Mouse (Mus musculus): ENCODE data around the gene Clpx. TPM values are rescaled to one million over a fixed set of nuclear protein-coding genes. Genes with fewer than 3 reads are reported as not detected.

Gene Clpx
- polyA plus RNA-seq, 1 experiment from 2014 or later, result 51.3 TPM

- no peak overlapping the region for H3K4me2 ChIP-seq (ENCODE audit: low read depth, low read length, severe bottlenecking)
- no peak for ATAC-seq (replicated peaks; ENCODE audit: low FRiP score)
- H3K27ac ChIP-seq (ENCODE audit: low read depth, low read length), result no peak overlapping the region
- no peak for DNase-seq (ENCODE audit: low spot score)
- no peak overlapping the region for H3K4me3 ChIP-seq (ENCODE audit: low read depth, low read length)
- H3K9ac ChIP-seq (ENCODE audit: low read length), result no peak overlapping the region
- WGBS, result 97% methylated on average over 7 of the region's 7 CpGs
- no peaks in the 10 kb centered on the region; the same call in 1 of the 2 replicates for H3K36me3 ChIP-seq (ENCODE audit: control insufficient read depth, insufficient read depth, low read length)
- H3K27me3 ChIP-seq (ENCODE audit: control insufficient read depth, insufficient read depth, low read length), result no peaks in the 10 kb centered on the region
- H3K4me1 ChIP-seq (replicated peaks; ENCODE audit: control insufficient read depth, insufficient read depth, low read length), result no peaks in the 10 kb centered on the region
- H3K9me3 ChIP-seq (ENCODE audit: control insufficient read depth, low read length), result no peaks in the 10 kb centered on the region
Measured at GRCm38 (mm10) chr9:65299650-65300049, 5.6 kb downstream of the Clpx start.

- Histone ChIP-seq H3K27me3 (ENCODE audit: control insufficient read depth, insufficient read depth, low read length) (no peaks in the 10 kb centered on the region), H3K9me3 (ENCODE audit: control insufficient read depth, low read length) (no peaks in the 10 kb centered on the region), H3K4me1 (replicated peaks; ENCODE audit: control insufficient read depth, insufficient read depth, low read length) (no peaks in the 10 kb centered on the region), H3K9ac (ENCODE audit: low read length) (no peak overlapping the region), H3K4me3 (ENCODE audit: low read depth, low read length) (no peak overlapping the region), H3K36me3 (ENCODE audit: control insufficient read depth, insufficient read depth, low read length) (no peaks in the 10 kb centered on the region; the same call in 1 of the 2 replicates), H3K4me2 (ENCODE audit: low read depth, low read length, severe bottlenecking) (no peak overlapping the region), H3K27ac (ENCODE audit: low read depth, low read length) (no peak overlapping the region)
- ATAC-seq (replicated peaks; ENCODE audit: low FRiP score), result no peak
- WGBS, result 94% methylated on average over 4 of the region's 4 CpGs
- no peak for DNase-seq (ENCODE audit: low spot score)
Measured at GRCm38 (mm10) chr9:65302327-65302983, 8.4 kb downstream of the Clpx start.

GRCm38 (mm10) chr9:65303586-65303985 is 9.5 kb downstream of the Clpx start:
- Histone ChIP-seq H3K27ac (ENCODE audit: low read depth, low read length) (no peak overlapping the region), H3K27me3 (ENCODE audit: control insufficient read depth, insufficient read depth, low read length) (no peaks in the 10 kb centered on the region), H3K36me3 (ENCODE audit: control insufficient read depth, insufficient read depth, low read length) (no peaks in the 10 kb centered on the region; the same call in 1 of the 2 replicates), H3K4me3 (ENCODE audit: low read depth, low read length) (no peak overlapping the region), H3K4me1 (replicated peaks; ENCODE audit: control insufficient read depth, insufficient read depth, low read length) (no peaks in the 10 kb centered on the region), H3K4me2 (ENCODE audit: low read depth, low read length, severe bottlenecking) (no peak overlapping the region), H3K9me3 (ENCODE audit: control insufficient read depth, low read length) (no peaks in the 10 kb centered on the region), H3K9ac (ENCODE audit: low read length) (no peak overlapping the region)
- ATAC-seq (replicated peaks; ENCODE audit: low FRiP score), result no peak
- no peak for DNase-seq (ENCODE audit: low spot score)
- 94% methylated on average over 4 of the region's 4 CpGs for WGBS

- no peak for DNase-seq (ENCODE audit: low spot score)
- Histone ChIP-seq H3K4me2 (ENCODE audit: low read depth, low read length, severe bottlenecking) (no peak overlapping the region), H3K9me3 (ENCODE audit: control insufficient read depth, low read length) (no peaks in the 10 kb centered on the region), H3K9ac (ENCODE audit: low read length) (no peak overlapping the region), H3K36me3 (ENCODE audit: control insufficient read depth, insufficient read depth, low read length) (no peaks in the 10 kb centered on the region; the same call in 1 of the 2 replicates), H3K27ac (ENCODE audit: low read depth, low read length) (no peak overlapping the region), H3K4me3 (ENCODE audit: low read depth, low read length) (no peak overlapping the region), H3K27me3 (ENCODE audit: control insufficient read depth, insufficient read depth, low read length) (no peaks in the 10 kb centered on the region), H3K4me1 (replicated peaks; ENCODE audit: control insufficient read depth, insufficient read depth, low read length) (no peaks in the 10 kb centered on the region)
- ATAC-seq (replicated peaks; ENCODE audit: low FRiP score), result no peak
- 82% methylated on average over 4 of the region's 4 CpGs for WGBS
Measured at GRCm38 (mm10) chr9:65304300-65304699, 10.2 kb downstream of the Clpx start.

GRCm38 (mm10) chr9:65306672-65307071 is 12.6 kb downstream of the Clpx start:
- DNase-seq (ENCODE audit: low spot score), result no peak
- Histone ChIP-seq H3K4me1 (replicated peaks; ENCODE audit: control insufficient read depth, insufficient read depth, low read length) (no peaks in the 10 kb centered on the region), H3K27me3 (ENCODE audit: control insufficient read depth, insufficient read depth, low read length) (no peaks in the 10 kb centered on the region), H3K27ac (ENCODE audit: low read depth, low read length) (no peak overlapping the region), H3K4me3 (ENCODE audit: low read depth, low read length) (no peak overlapping the region), H3K9ac (ENCODE audit: low read length) (no peak overlapping the region), H3K9me3 (ENCODE audit: control insufficient read depth, low read length) (no peaks in the 10 kb centered on the region), H3K4me2 (ENCODE audit: low read depth, low read length, severe bottlenecking) (no peak overlapping the region), H3K36me3 (ENCODE audit: control insufficient read depth, insufficient read depth, low read length) (no peaks in the 10 kb centered on the region; the same call in 1 of the 2 replicates)
- ATAC-seq (replicated peaks; ENCODE audit: low FRiP score), result no peak
- WGBS, result 100% methylated on average over 2 of the region's 2 CpGs

GRCm38 (mm10) chr9:65308011-65308410 is 14.0 kb downstream of the Clpx start:
- Histone ChIP-seq H3K4me3 (ENCODE audit: low read depth, low read length) (no peak overlapping the region), H3K27ac (ENCODE audit: low read depth, low read length) (no peak overlapping the region), H3K4me2 (ENCODE audit: low read depth, low read length, severe bottlenecking) (no peak overlapping the region), H3K4me1 (replicated peaks; ENCODE audit: control insufficient read depth, insufficient read depth, low read length) (no peaks in the 10 kb centered on the region), H3K27me3 (ENCODE audit: control insufficient read depth, insufficient read depth, low read length) (no peaks in the 10 kb centered on the region), H3K9me3 (ENCODE audit: control insufficient read depth, low read length) (no peaks in the 10 kb centered on the region), H3K36me3 (ENCODE audit: control insufficient read depth, insufficient read depth, low read length) (peaks cover 8% of the 10 kb centered on the region), H3K9ac (ENCODE audit: low read length) (no peak overlapping the region)
- WGBS, result 90% methylated on average over 1 of the region's 1 CpGs
- no peak for ATAC-seq (replicated peaks; ENCODE audit: low FRiP score)
- no peak for DNase-seq (ENCODE audit: low spot score)

- DNase-seq (ENCODE audit: low spot score), result no peak
- H3K4me3 ChIP-seq (ENCODE audit: low read depth, low read length), result no peak overlapping the region
- no peaks in the 10 kb centered on the region for H3K4me1 ChIP-seq (replicated peaks; ENCODE audit: control insufficient read depth, insufficient read depth, low read length)
- H3K27ac ChIP-seq (ENCODE audit: low read depth, low read length), result no peak overlapping the region
- no peak for ATAC-seq (replicated peaks; ENCODE audit: low FRiP score)
- WGBS, result 95% methylated on average over 4 of the region's 4 CpGs
- no peak overlapping the region for H3K9ac ChIP-seq (ENCODE audit: low read length)
- no peaks in the 10 kb centered on the region for H3K9me3 ChIP-seq (ENCODE audit: control insufficient read depth, low read length)
- peaks cover 10% of the 10 kb centered on the region for H3K36me3 ChIP-seq (ENCODE audit: control insufficient read depth, insufficient read depth, low read length)
- H3K27me3 ChIP-seq (ENCODE audit: control insufficient read depth, insufficient read depth, low read length), result no peaks in the 10 kb centered on the region
- H3K4me2 ChIP-seq (ENCODE audit: low read depth, low read length, severe bottlenecking), result no peak overlapping the region
Measured at GRCm38 (mm10) chr9:65312669-65313357, 18.8 kb downstream of the Clpx start.

GRCm38 (mm10) chr9:65313846-65314245 is 19.8 kb downstream of the Clpx start:
- H3K27ac ChIP-seq (ENCODE audit: low read depth, low read length), result no peak overlapping the region
- peaks cover 10% of the 10 kb centered on the region for H3K36me3 ChIP-seq (ENCODE audit: control insufficient read depth, insufficient read depth, low read length)
- no peaks in the 10 kb centered on the region for H3K27me3 ChIP-seq (ENCODE audit: control insufficient read depth, insufficient read depth, low read length)
- H3K4me2 ChIP-seq (ENCODE audit: low read depth, low read length, severe bottlenecking), result no peak overlapping the region
- DNase-seq (ENCODE audit: low spot score) (no peak), ATAC-seq (replicated peaks; ENCODE audit: low FRiP score) (no peak)
- H3K4me3 ChIP-seq (ENCODE audit: low read depth, low read length), result no peak overlapping the region
- WGBS, result 91% methylated on average over 1 of the region's 1 CpGs
- H3K9ac ChIP-seq (ENCODE audit: low read length), result no peak overlapping the region
- no peaks in the 10 kb centered on the region for H3K4me1 ChIP-seq (replicated peaks; ENCODE audit: control insufficient read depth, insufficient read depth, low read length)
- H3K9me3 ChIP-seq (ENCODE audit: control insufficient read depth, low read length), result no peaks in the 10 kb centered on the region
